Mouse (Mus musculus) heart, adult 2 months (tissue): Measurements from ENCODE around the gene Amfr. TPM values are rescaled to one million over a fixed set of nuclear protein-coding genes. Genes with fewer than 3 reads are reported as not detected.
A peak's percentile ranks its signal among the peaks of the same experiment; 100 is the strongest.
"Not testable (repeated sequence)": the region's sequence is repeated elsewhere in the genome, so short reads cannot be mapped to it uniquely, and the experiment has no call there.

ENCODE experiments used
- DNase-seq, 2 experiments: peaks; one replicate each; pipeline ENCODE4 v3.0.0; 2021
- H3K27ac ChIP-seq: fragments of 200-600 bp; 2 replicates; pipeline ENCODE4 v1.8.1; 2022
- H3K27me3 ChIP-seq: fragments of 200-500 bp; 2 replicates; pipeline ENCODE4 v1.6.1; 2012; ENCODE audit warnings: mild to moderate bottlenecking, low read length, inconsistent platforms, mixed read lengths; ENCODE audit not compliant: control insufficient read depth, insufficient read depth
- H3K36me3 ChIP-seq: fragments of 200-500 bp; 2 replicates; pipeline ENCODE4 v1.6.1; 2012; ENCODE audit warnings: low read length, inconsistent platforms; ENCODE audit not compliant: control insufficient read depth, insufficient read depth
- H3K4me1 ChIP-seq: fragments of 200-500 bp; 2 replicates; pipeline ENCODE4 v1.6.1; 2011; ENCODE audit warnings: low read length; ENCODE audit not compliant: control insufficient read depth, insufficient read depth
- H3K4me3 ChIP-seq: fragments of 200-600 bp; 2 replicates; pipeline ENCODE4 v1.8.1; 2022
- H3K79me2 ChIP-seq: fragments of 200-500 bp; replicated peaks from 2 replicates; pipeline ENCODE4 v1.6.1; 2012; ENCODE audit warnings: mild to moderate bottlenecking, inconsistent platforms, low read length, moderate library complexity, mixed read lengths; ENCODE audit not compliant: control insufficient read depth, insufficient read depth
- H3K9ac ChIP-seq: fragments of 200-500 bp; 2 replicates; pipeline ENCODE4 v1.6.1; 2012; ENCODE audit warnings: low read depth, mild to moderate bottlenecking, control low read depth, inconsistent platforms, low read length, mixed read lengths
- CTCF ChIP-seq: fragments of 200-600 bp; IDR thresholded peaks from 2 replicates; pipeline ENCODE4 v1.8.1; 2022; ENCODE audit warnings: antibody characterized with exemption, mild to moderate bottlenecking, moderate library complexity
- EP300 ChIP-seq: fragments of 200-500 bp; IDR thresholded peaks from 2 replicates; pipeline ENCODE4 v1.6.1; 2011; ENCODE audit warnings: low read depth, low read length, control low read depth; ENCODE audit not compliant: insufficient read depth
- POLR2A ChIP-seq: fragments of 200-500 bp; IDR thresholded peaks from 2 replicates; pipeline ENCODE4 v1.6.1; 2011; ENCODE audit warnings: mild to moderate bottlenecking, low read depth, low read length, control low read depth; ENCODE audit not compliant: insufficient read depth
- WGBS: fragments of 180-500 bp; shearing (Covaris S2); methylation state at CpG from one replicate; pipeline ENCODE4 v1.1.7; 2018; 5-methylcytosine and 5-hydroxymethylcytosine counted together
- intact Hi-C: fragments of 180-260 bp; cut with DNase I; formaldehyde crosslinking; loops from one replicate; pipeline ENCODE4 v1.15.1; 2025
- polyA plus RNA-seq: library from polyadenylated mRNA; depleted of rRNA; stranded (reverse); fragments of >200 nt; gene quantifications from 2 replicates; pipeline ENCODE4 v1.2.3, GENCODE M21; 2012
- total RNA-seq, 2 experiments: library from RNA; stranded (reverse); gene quantifications; 2 replicates each; pipeline ENCODE4 v1.2.3; 2021

Gene Amfr
- total and polyA plus RNA-seq, 3 experiments: 115 to 140 (median 127) TPM

- intact Hi-C loops: loop anchor here (1.0 kb wide), 1 partner anchor 25 kb away; the partner anchor contains the start of gene Amfr
Measured at GRCm38 (mm10) chr8:94036944-94037524, 24.4 kb upstream of the Amfr start, which contains the start of the genes Nudt21 and Ogfod1. TSS of gene Nudt21 (minus strand) at chr8:94037031. TSS of gene Ogfod1 (plus strand) at chr8:94037198.

GRCm38 (mm10) chr8:94036541-94036940, 23.9 kb upstream of the Amfr start:
- Histone ChIP-seq H3K27ac (peak overlapping the region; percentile 60), H3K4me3 (peak overlapping the region; percentile 85), H3K9ac (peak overlapping the region; percentile 56)
- H3K36me3 ChIP-seq, H3K27me3 ChIP-seq, H3K4me1 ChIP-seq, H3K79me2 ChIP-seq: not testable (repeated sequence)
- intact Hi-C loops: loop anchor here (1.0 kb wide), 1 partner anchor 24 kb away; the partner anchor contains the start of gene Amfr
- under 1% methylated on average over 26 of the region's 32 CpGs for WGBS
- peak in 1 of 2 experiments; percentile 55 for DNase-seq

More at GRCm38 (mm10) chr8:94036944-94037524, 24.4 kb upstream of the Amfr start, which contains the start of the genes Nudt21 and Ogfod1:
- H3K27ac ChIP-seq: peak within 1 kb of the TSS; percentile 78
- H3K4me3 ChIP-seq: peak within 1 kb of the TSS; percentile 85
- no peaks in the 10 kb centered on the region for H3K27me3 ChIP-seq
- peaks cover 6% of the 10 kb centered on the region for H3K79me2 ChIP-seq
- peak within 1 kb of the TSS; percentile 65 for H3K9ac ChIP-seq
- peaks cover 2% of the 10 kb centered on the region for H3K36me3 ChIP-seq
- peaks cover 4% of the 10 kb centered on the region for H3K4me1 ChIP-seq
- TF ChIP-seq POLR2A (peak; percentile 76), EP300 (no peak)
- under 1% methylated on average over 41 of the region's 41 CpGs for WGBS
- DNase-seq: peak; percentile 90 to 95

- 59% methylated on average over 5 of the region's 5 CpGs for WGBS
- peaks cover 4% of the 10 kb centered on the region for H3K4me1 ChIP-seq
- intact Hi-C loops: no loop called here
- no peak overlapping the region for H3K27ac ChIP-seq
- no peak for TF ChIP-seq POLR2A
- TF ChIP-seq EP300: no peak
- TF ChIP-seq CTCF: no peak
- H3K9ac ChIP-seq: no peak overlapping the region
- peaks cover 6% of the 10 kb centered on the region for H3K79me2 ChIP-seq
- peaks cover 2% of the 10 kb centered on the region for H3K36me3 ChIP-seq
- no peaks in the 10 kb centered on the region for H3K27me3 ChIP-seq
- H3K4me3 ChIP-seq: no peak overlapping the region
- no peak for DNase-seq
Measured at GRCm38 (mm10) chr8:94035200-94035599, 22.6 kb upstream of the Amfr start.

GRCm38 (mm10) chr8:94033601-94034000, 21.0 kb upstream of the Amfr start:
- Histone ChIP-seq H3K79me2 (peaks cover 6% of the 10 kb centered on the region), H3K9ac (no peak overlapping the region), H3K36me3 (peaks cover 2% of the 10 kb centered on the region), H3K4me3 (no peak overlapping the region), H3K27ac (no peak overlapping the region), H3K4me1 (peaks cover 4% of the 10 kb centered on the region), H3K27me3 (no peaks in the 10 kb centered on the region)
- intact Hi-C loops: no loop called here
- no peak for TF ChIP-seq POLR2A
- no peak for TF ChIP-seq EP300
- TF ChIP-seq CTCF: no peak
- WGBS: 89% methylated on average over 3 of the region's 3 CpGs
- DNase-seq: no peak

- Histone ChIP-seq H3K27ac (no peak overlapping the region), H3K4me3 (no peak overlapping the region), H3K79me2 (peaks cover 3% of the 10 kb centered on the region), H3K9ac (no peak overlapping the region), H3K36me3 (no peaks in the 10 kb centered on the region; the same call in 1 of the 2 replicates), H3K4me1 (peaks cover 1% of the 10 kb centered on the region; the same call in 1 of the 2 replicates), H3K27me3 (no peaks in the 10 kb centered on the region)
- intact Hi-C loops: no loop called here
- WGBS: 94% methylated on average over 9 of the region's 9 CpGs
- TF ChIP-seq EP300 (no peak), CTCF (no peak), POLR2A (no peak)
- DNase-seq: no peak
Measured at GRCm38 (mm10) chr8:94029701-94030100, 17.1 kb upstream of the Amfr start.

- no peaks in the 10 kb centered on the region; the same call in 1 of the 2 replicates for H3K36me3 ChIP-seq
- H3K4me3 ChIP-seq: no peak overlapping the region
- no peaks in the 10 kb centered on the region for H3K27me3 ChIP-seq
- H3K9ac ChIP-seq: no peak overlapping the region
- intact Hi-C loops: no loop called here
- no peaks in the 10 kb centered on the region for H3K79me2 ChIP-seq
- H3K27ac ChIP-seq: no peak overlapping the region
- TF ChIP-seq CTCF (no peak), EP300 (no peak)
- DNase-seq: no peak
- no peaks in the 10 kb centered on the region for H3K4me1 ChIP-seq
- 94% methylated on average over 6 of the region's 6 CpGs for WGBS
Measured at GRCm38 (mm10) chr8:94023916-94024315, 11.3 kb upstream of the Amfr start.
